Mouse (Mus musculus) bone marrow, adult 2 months (tissue): ENCODE data around the gene Zfp36l2.

Experiments
- CTCF ChIP-seq: fragments of 200-500 bp; IDR thresholded peaks from 2 replicates; pipeline ENCODE4 v1.5.1; 2011; ENCODE audit warnings: low read length, control low read depth; ENCODE audit not compliant: control insufficient read depth, insufficient read depth
- POLR2A ChIP-seq: fragments of 200-500 bp; IDR thresholded peaks from 2 replicates; pipeline ENCODE4 v1.6.1; 2011; ENCODE audit warnings: low read depth, mild to moderate bottlenecking, control low read depth, low read length, borderline replicate concordance; ENCODE audit not compliant: control insufficient read depth

- no peak for TF ChIP-seq POLR2A
- no peak for TF ChIP-seq CTCF
These were observed 51.5 kb downstream of the Zfp36l2 start for GRCm38 (mm10) chr17:84136217-84136616.
